Mouse (Mus musculus) embryo, embryonic 11 days (tissue): ENCODE data around the gene Otulinl.

Experiments used
- DNase-seq: peaks from one replicate; pipeline ENCODE4 v3.0.0-alpha.2; 2015

Otulinl gene

GRCm38 (mm10) chr15:27647686-27648085 lies 33.7 kb downstream of the Otulinl start:
- DNase-seq, result peak; percentile 61

GRCm38 (mm10) chr15:27646665-27647064 lies 34.7 kb downstream of the Otulinl start:
- no peak for DNase-seq

- DNase-seq, result no peak
These were observed 36.1 kb downstream of the Otulinl start for GRCm38 (mm10) chr15:27645250-27645649.

- DNase-seq, result peak; percentile 10
These were observed 38.5 kb downstream of the Otulinl start for GRCm38 (mm10) chr15:27642895-27643294.

- no peak for DNase-seq
These were observed 40.2 kb downstream of the Otulinl start for GRCm38 (mm10) chr15:27641171-27641570.

GRCm38 (mm10) chr15:27633941-27634900 lies 47.2 kb downstream of the Otulinl start:
- DNase-seq, result no peak

GRCm38 (mm10) chr15:27630601-27631383 lies 50.6 kb downstream of the Otulinl start, which contains the start of gene Otulin:
Otulin (minus strand) TSS chr15:27630693.
- DNase-seq, result peak; percentile 99

- DNase-seq, result peak; percentile 26
These were observed 51.4 kb downstream of the Otulinl start for GRCm38 (mm10) chr15:27629800-27630600.

GRCm38 (mm10) chr15:27629046-27629445 lies 52.3 kb downstream of the Otulinl start:
- no peak for DNase-seq

GRCm38 (mm10) chr15:27627794-27628193 lies 53.6 kb downstream of the Otulinl start:
- no peak for DNase-seq

- DNase-seq, result no peak
These were observed 55.1 kb downstream of the Otulinl start for GRCm38 (mm10) chr15:27626314-27626713.

GRCm38 (mm10) chr15:27625890-27626255 lies 55.5 kb downstream of the Otulinl start:
- no peak for DNase-seq

GRCm38 (mm10) chr15:27625014-27625889 lies 56.1 kb downstream of the Otulinl start:
- DNase-seq, result no peak

GRCm38 (mm10) chr15:27623286-27623685 lies 58.1 kb downstream of the Otulinl start:
- DNase-seq, result no peak

- no peak for DNase-seq
These were observed 60.7 kb downstream of the Otulinl start for GRCm38 (mm10) chr15:27620475-27621185.

- no peak for DNase-seq
These were observed 61.7 kb downstream of the Otulinl start for GRCm38 (mm10) chr15:27619683-27620082.

GRCm38 (mm10) chr15:27618778-27619533 lies 62.4 kb downstream of the Otulinl start:
- DNase-seq, result no peak

- no peak for DNase-seq
These were observed 64.2 kb downstream of the Otulinl start for GRCm38 (mm10) chr15:27617227-27617626.

- no peak for DNase-seq
These were observed 65.2 kb downstream of the Otulinl start for GRCm38 (mm10) chr15:27616159-27616558.

- DNase-seq, result no peak
These were observed 68.1 kb downstream of the Otulinl start for GRCm38 (mm10) chr15:27613255-27613654.
